Mouse (Mus musculus): ENCODE measurements at regions not wholly inside any gene's neighbourhood (a gene's known extent, or its start where the extent isn't known, plus 50 kb on each side); places are given as distances from the start of the nearest gene placed in this dataset.

DNA sequence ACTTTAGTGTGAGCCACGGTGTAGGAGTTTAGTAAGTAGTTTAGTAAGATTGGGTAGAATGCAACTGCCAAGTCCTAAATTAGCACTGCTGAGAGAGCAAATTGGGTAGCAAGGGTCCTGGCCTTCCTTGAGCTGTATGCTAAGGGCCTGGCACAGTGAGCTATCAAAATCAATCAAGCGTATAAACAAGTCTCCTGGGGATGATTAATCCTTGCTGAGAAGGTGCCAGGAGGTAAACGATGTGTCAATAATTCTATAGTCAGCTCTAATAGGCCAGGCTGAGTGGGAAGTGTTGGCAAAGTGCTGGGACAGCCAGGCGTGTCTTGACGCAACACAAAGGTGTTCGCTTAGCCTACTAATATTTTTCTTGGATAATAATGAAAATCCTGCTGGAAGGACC lies 183.6 kb upstream of the Thbs1 start:
- Histone ChIP-seq H3K27me3 (no peaks in the 10 kb centered on the region), H3K36me3 (no peaks in the 10 kb centered on the region), H3K4me1 (replicated peaks) (no peaks in the 10 kb centered on the region), H3K9ac (no peak overlapping the region), H3K4me2 (no peak overlapping the region), H3K9me3 (replicated peaks) (no peaks in the 10 kb centered on the region), H3K4me3 (replicated peaks) (no peak overlapping the region), H3K27ac (no peak overlapping the region)
- 68% methylated on average over 6 of the region's 6 CpGs for WGBS (ENCODE audit: insufficient replicate concordance)
- DNase-seq (no peak), ATAC-seq (ENCODE audit: low read depth) (no peak)

DNA sequence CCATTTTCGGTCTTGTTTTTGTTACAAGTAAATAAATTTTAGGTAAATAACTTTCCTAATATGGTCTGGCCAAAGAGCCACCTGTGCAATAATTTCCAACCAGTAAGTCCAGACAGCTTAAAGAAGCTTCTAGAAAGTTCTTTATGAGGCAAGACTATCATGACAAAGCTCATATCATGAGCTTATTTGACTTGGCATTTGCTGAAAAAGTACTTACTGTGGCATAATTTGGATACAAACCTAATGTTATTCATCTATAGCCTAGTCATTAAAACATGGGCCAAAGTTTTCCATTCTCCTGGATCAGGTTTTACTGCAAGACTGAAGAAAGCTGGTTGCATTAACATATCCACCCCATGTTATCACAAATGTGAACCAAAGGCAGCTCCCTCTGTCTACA lies 182.1 kb upstream of the Thbs1 start:
- DNase-seq (no peak), ATAC-seq (ENCODE audit: low read depth) (no peak)
- H3K36me3 ChIP-seq: no peaks in the 10 kb centered on the region
- no peak overlapping the region for H3K4me3 ChIP-seq (replicated peaks)
- H3K27ac ChIP-seq: no peak overlapping the region
- H3K9ac ChIP-seq: no peak overlapping the region
- no peaks in the 10 kb centered on the region for H3K4me1 ChIP-seq (replicated peaks)
- no peak overlapping the region for H3K4me2 ChIP-seq
- 63% methylated on average over 1 of the region's 1 CpGs for WGBS (ENCODE audit: insufficient replicate concordance)
- no peaks in the 10 kb centered on the region for H3K27me3 ChIP-seq
- H3K9me3 ChIP-seq (replicated peaks): no peaks in the 10 kb centered on the region

GRCm38 (mm10) chr2:117930895-117931537 lies 180.7 kb upstream of the Thbs1 start:
- Histone ChIP-seq H3K4me1 (replicated peaks) (no peaks in the 10 kb centered on the region), H3K4me3 (replicated peaks) (no peak overlapping the region), H3K27ac (no peak overlapping the region), H3K9me3 (replicated peaks) (no peaks in the 10 kb centered on the region), H3K9ac (no peak overlapping the region), H3K36me3 (no peaks in the 10 kb centered on the region), H3K27me3 (no peaks in the 10 kb centered on the region), H3K4me2 (no peak overlapping the region)
- DNase-seq: no peak
- no peak for ATAC-seq (ENCODE audit: low read depth)
- WGBS (ENCODE audit: insufficient replicate concordance): 67% methylated on average over 3 of the region's 3 CpGs

GRCm38 (mm10) chr2:117936590-117936989 lies 175.1 kb upstream of the Thbs1 start:
- no peak for ATAC-seq (ENCODE audit: low read depth)
- no peak overlapping the region for H3K27ac ChIP-seq
- no peak for DNase-seq
- H3K4me2 ChIP-seq: no peak overlapping the region
- 40% methylated on average over 6 of the region's 6 CpGs for WGBS (ENCODE audit: insufficient replicate concordance)
- no peak overlapping the region for H3K9ac ChIP-seq
- no peaks in the 10 kb centered on the region for H3K36me3 ChIP-seq
- no peaks in the 10 kb centered on the region for H3K27me3 ChIP-seq
- no peak overlapping the region for H3K4me3 ChIP-seq (replicated peaks)
- H3K4me1 ChIP-seq (replicated peaks): no peaks in the 10 kb centered on the region
- no peaks in the 10 kb centered on the region for H3K9me3 ChIP-seq (replicated peaks)

DNA sequence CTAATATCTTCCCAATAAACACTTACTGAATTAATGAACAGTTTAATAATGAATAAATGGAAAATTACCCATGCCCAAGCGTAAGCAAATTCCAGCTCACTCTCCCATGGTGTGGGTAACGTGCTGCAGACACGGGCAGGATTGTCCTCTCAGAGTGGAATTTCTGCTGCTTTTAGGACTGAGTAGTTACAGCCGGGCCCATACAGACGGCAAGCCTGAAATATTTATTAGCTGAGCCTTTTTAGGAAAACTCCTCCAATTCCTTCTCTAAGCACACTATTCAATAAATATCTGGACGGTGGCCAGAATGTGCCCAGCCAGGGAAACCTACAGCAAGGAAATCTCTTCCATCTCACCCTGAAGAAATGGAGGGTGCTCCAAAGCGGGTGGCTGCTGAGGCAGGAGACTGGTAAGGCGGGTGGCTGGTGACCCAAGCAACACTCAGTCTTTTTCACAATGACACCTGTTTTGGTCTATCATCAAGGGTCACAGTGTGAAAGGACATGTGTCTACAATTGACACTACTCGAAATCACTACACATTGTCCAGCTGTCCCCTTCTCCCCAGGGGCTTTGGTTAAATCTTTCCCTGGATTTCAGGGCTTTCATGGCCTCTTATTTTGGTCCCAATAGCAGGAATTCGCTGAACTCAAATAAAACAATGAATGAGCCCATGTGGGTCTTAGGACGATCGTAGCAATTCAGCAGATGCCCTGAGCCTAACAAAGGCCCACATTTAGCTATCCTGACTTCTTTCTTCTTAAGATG lies 173.2 kb upstream of the Thbs1 start:
- Histone ChIP-seq H3K4me1 (replicated peaks) (no peaks in the 10 kb centered on the region), H3K4me2 (no peak overlapping the region), H3K4me3 (replicated peaks) (no peak overlapping the region), H3K27me3 (no peaks in the 10 kb centered on the region), H3K9ac (no peak overlapping the region), H3K36me3 (no peaks in the 10 kb centered on the region), H3K27ac (no peak overlapping the region), H3K9me3 (replicated peaks) (no peaks in the 10 kb centered on the region)
- 60% methylated on average over 12 of the region's 12 CpGs for WGBS (ENCODE audit: insufficient replicate concordance)
- DNase-seq (no peak), ATAC-seq (ENCODE audit: low read depth) (no peak)

DNA sequence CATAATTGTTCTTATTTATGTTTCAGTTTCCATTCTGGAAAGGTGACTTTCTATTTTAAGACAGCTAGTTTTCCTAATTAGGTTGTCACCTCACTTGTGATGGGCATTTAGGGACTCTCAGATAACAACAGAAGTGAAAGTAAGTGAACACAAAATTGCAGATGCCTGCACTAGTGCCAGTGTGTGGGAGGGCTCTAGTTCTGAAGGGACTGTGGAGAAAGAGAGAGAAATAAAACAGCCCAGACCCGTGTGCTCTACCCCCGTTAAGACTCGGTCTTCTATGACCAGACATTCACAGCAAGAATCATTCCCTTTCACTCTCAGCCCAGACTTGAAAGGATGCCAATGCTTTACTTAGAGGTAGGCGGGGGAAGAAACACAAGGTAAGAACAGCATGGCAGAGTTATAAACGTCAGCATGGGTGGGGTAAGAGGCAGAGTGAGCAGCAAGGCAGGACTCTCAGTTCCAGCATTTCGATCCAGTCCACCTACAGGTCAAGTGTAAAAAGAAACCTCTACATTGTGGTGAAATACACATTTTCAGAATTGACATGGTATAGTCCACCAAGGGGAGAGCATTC lies 170.1 kb upstream of the Thbs1 start:
- no peak overlapping the region for H3K4me3 ChIP-seq (replicated peaks)
- no peaks in the 10 kb centered on the region for H3K9me3 ChIP-seq (replicated peaks)
- ATAC-seq (ENCODE audit: low read depth): no peak
- H3K4me1 ChIP-seq (replicated peaks): no peaks in the 10 kb centered on the region
- DNase-seq: no peak
- H3K9ac ChIP-seq: no peak overlapping the region
- no peak overlapping the region for H3K27ac ChIP-seq
- 61% methylated on average over 6 of the region's 6 CpGs for WGBS (ENCODE audit: insufficient replicate concordance)
- no peaks in the 10 kb centered on the region for H3K36me3 ChIP-seq
- no peak overlapping the region for H3K4me2 ChIP-seq
- no peaks in the 10 kb centered on the region for H3K27me3 ChIP-seq

- Histone ChIP-seq H3K4me3 (replicated peaks) (no peak overlapping the region), H3K27ac (no peak overlapping the region), H3K9me3 (replicated peaks) (no peaks in the 10 kb centered on the region), H3K4me2 (no peak overlapping the region), H3K4me1 (replicated peaks) (no peaks in the 10 kb centered on the region), H3K36me3 (no peaks in the 10 kb centered on the region), H3K9ac (no peak overlapping the region), H3K27me3 (no peaks in the 10 kb centered on the region)
- no peak for DNase-seq
- 60% methylated on average over 5 of the region's 5 CpGs for WGBS (ENCODE audit: insufficient replicate concordance)
- no peak for ATAC-seq (ENCODE audit: low read depth)
Measured at GRCm38 (mm10) chr2:117943666-117944065, 168.0 kb upstream of the Thbs1 start.

GRCm38 (mm10) chr2:117944325-117944724 lies 167.4 kb upstream of the Thbs1 start:
- no peak for DNase-seq
- no peak for ATAC-seq (ENCODE audit: low read depth)
- Histone ChIP-seq H3K9ac (no peak overlapping the region), H3K27me3 (no peaks in the 10 kb centered on the region), H3K4me3 (replicated peaks) (no peak overlapping the region), H3K36me3 (no peaks in the 10 kb centered on the region), H3K9me3 (replicated peaks) (no peaks in the 10 kb centered on the region), H3K27ac (no peak overlapping the region), H3K4me1 (replicated peaks) (no peaks in the 10 kb centered on the region), H3K4me2 (no peak overlapping the region)
- 76% methylated on average over 1 of the region's 1 CpGs for WGBS (ENCODE audit: insufficient replicate concordance)

DNA sequence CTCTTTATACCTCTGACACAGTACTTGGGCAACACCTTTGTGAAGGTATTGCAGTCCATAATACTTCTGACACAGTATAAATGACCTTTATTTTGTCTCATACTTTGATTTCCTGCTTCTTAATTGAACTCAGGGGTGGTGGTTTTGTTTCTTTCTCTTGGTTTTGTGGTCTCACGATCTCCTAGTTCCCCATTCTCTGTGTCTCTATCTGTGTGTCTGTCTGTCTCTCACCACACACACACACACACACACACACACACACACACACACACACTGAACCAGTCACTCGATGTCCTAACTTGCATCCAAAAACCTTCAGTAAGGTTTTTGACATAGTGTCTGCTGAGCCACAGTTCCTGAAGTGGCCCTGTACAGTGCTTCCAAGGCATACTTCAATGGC lies 166.7 kb upstream of the Thbs1 start:
- Histone ChIP-seq H3K36me3 (no peaks in the 10 kb centered on the region), H3K9me3 (replicated peaks) (no peaks in the 10 kb centered on the region), H3K4me3 (replicated peaks) (no peak overlapping the region), H3K9ac (no peak overlapping the region), H3K4me2 (no peak overlapping the region), H3K4me1 (replicated peaks) (no peaks in the 10 kb centered on the region), H3K27ac (no peak overlapping the region), H3K27me3 (no peaks in the 10 kb centered on the region)
- ATAC-seq (ENCODE audit: low read depth): no peak
- DNase-seq: no peak
- 9% methylated on average over 2 of the region's 2 CpGs for WGBS (ENCODE audit: insufficient replicate concordance)

DNA sequence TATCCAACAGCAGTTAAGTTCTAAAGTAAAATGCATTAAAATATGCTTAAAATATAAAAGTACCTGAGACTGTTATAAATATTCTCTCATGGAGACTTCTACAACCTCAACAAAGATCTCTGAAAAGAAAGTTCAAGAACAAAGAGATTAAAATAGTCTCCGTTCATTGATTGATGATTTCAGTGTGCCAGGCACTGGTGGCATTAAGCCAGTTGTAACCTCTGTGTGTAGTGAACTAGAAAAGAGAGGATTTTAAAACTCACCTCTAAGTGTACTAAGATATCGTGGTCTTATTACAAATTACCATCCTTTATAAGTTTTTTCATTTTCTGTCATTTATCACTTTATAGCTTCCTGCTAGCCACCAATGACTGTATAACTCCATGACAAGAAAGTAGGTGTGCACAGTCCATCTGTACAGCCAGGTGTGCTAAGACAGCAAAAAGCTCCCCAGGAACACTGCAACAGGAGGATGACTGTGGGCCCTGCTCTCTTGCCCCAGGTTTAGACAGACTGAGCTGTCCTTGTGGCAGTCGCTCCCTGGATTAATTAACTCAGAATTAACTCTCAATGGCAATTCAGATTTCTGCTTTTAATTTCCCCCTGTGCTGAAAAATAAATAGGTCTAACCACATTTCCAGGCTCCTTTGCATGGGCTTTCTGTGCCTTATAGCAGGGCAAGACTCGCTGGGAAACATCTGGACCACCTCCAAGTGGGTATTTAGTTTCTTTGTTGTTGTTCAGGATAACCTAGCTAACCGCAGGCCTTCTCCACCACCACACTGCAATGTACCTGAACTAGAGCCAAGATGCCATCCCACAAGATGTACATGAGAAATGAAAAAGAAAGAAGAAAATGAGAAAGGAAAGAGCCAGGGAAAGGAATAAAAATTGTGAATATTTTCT lies 161.0 kb upstream of the Thbs1 start:
- no peaks in the 10 kb centered on the region for H3K36me3 ChIP-seq
- no peak for DNase-seq

DNA sequence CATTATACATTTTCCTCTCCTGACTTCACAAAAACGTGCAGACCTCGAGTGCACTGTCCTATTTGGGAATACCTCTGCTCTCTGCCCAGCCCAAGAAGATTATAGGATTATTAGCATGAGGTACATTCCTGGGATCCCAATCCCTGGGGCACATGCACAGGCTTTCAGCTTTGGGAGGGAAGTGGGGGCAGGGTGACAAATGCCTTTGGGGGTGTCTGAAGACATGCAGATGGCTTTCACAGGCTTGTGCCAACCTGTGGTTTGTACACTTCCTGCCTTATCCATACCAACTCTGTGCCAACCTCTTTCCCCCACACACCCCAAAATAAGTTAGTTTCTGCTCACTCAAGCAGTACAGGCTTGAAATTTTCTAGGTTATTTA lies 160.3 kb upstream of the Thbs1 start:
- ATAC-seq (ENCODE audit: low read depth): no peak
- WGBS (ENCODE audit: insufficient replicate concordance): 41% methylated on average over 2 of the region's 2 CpGs
- H3K27me3 ChIP-seq: no peaks in the 10 kb centered on the region
- no peaks in the 10 kb centered on the region for H3K4me1 ChIP-seq (replicated peaks)
- no peaks in the 10 kb centered on the region for H3K36me3 ChIP-seq
- DNase-seq: no peak
- no peak overlapping the region for H3K27ac ChIP-seq
- no peak overlapping the region for H3K4me3 ChIP-seq (replicated peaks)
- H3K9ac ChIP-seq: no peak overlapping the region
- H3K4me2 ChIP-seq: no peak overlapping the region
- no peaks in the 10 kb centered on the region for H3K9me3 ChIP-seq (replicated peaks)

More for the DNA sequence above, 161.0 kb upstream of the Thbs1 start:
- Histone ChIP-seq H3K27ac (no peak overlapping the region), H3K9ac (no peak overlapping the region), H3K4me2 (no peak overlapping the region), H3K4me1 (replicated peaks) (no peaks in the 10 kb centered on the region), H3K4me3 (replicated peaks) (no peak overlapping the region), H3K27me3 (no peaks in the 10 kb centered on the region), H3K9me3 (replicated peaks) (no peaks in the 10 kb centered on the region)
- ATAC-seq (ENCODE audit: low read depth): no peak
- 66% methylated on average over 5 of the region's 5 CpGs for WGBS (ENCODE audit: insufficient replicate concordance)
